Mouse (Mus musculus): Measurements from ENCODE around the gene Grin2a. TPM values are rescaled to one million over a fixed set of nuclear protein-coding genes. Genes with fewer than 3 reads are reported as not detected.
"Not testable (repeated sequence)": the region's sequence is repeated elsewhere in the genome, so short reads cannot be mapped to it uniquely, and the experiment has no call there.

Gene Grin2a
- polyA plus RNA-seq, 1 experiment, result not detected

DNA sequence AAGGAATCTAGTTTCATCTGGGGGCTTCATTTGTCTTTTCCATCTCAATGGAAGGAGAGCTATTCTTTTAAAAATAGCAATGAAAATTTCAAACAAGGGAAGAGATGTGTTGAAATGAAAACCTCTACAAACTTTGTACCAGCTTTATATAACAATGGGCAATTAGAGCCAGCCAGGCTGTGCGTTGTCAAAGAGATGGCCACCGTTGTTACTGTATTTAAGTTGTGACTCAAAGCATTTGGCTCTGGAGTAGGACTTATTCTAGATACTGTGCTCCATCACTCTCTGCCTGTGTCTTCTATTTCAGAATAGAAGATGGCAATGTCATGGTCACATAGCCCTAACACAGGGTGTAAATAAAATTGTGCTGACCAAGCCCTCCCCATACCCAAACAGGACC lies 371.0 kb downstream of the Grin2a start:
- Histone ChIP-seq H3K27ac (ENCODE audit: insufficient read depth, low read depth, low read length) (no peak overlapping the region), H3K4me1 (ENCODE audit: control insufficient read depth, insufficient read depth, low read length) (peaks cover 3% of the 10 kb centered on the region; the same call in 1 of the 2 replicates), H3K4me3 (ENCODE audit: insufficient read depth, low read depth, low read length) (no peak overlapping the region)
- TF ChIP-seq CTCF (IDR thresholded peaks at IDR 0.05; ENCODE audit: insufficient read depth, low read depth, low read length) (no peak), POLR2A (IDR thresholded peaks at IDR 0.05; ENCODE audit: insufficient read depth, low read depth, low read length) (no peak)
- 37% methylated on average over 2 of the region's 2 CpGs for WGBS

DNA sequence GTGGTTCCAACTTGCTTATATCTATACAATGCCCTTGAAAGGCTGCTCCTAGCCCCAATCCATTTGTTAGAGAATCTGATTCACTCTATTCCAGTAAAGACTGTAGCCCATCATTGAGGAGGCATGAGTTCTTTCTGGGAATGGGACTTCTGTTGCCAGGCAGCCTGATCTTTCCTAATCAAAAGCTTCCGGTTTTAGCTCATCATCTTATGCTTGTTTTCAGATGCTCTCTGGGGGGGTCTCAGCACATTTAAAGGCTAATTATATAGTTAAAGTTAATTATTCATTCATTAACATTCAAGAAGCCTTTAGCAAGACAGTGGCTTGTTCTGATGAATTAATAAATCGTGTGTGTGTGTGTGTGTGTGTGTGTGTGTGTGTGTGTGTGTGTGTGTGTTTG lies 377.2 kb downstream of the Grin2a start:
- Histone ChIP-seq H3K4me1 (ENCODE audit: control insufficient read depth, insufficient read depth, low read length) (peaks cover 2% of the 10 kb centered on the region; the same call in 1 of the 2 replicates), H3K27ac (ENCODE audit: insufficient read depth, low read depth, low read length) (no peak overlapping the region), H3K4me3 (ENCODE audit: insufficient read depth, low read depth, low read length) (no peak overlapping the region)
- 26% methylated on average over 2 of the region's 2 CpGs for WGBS
- no peak for TF ChIP-seq CTCF (IDR thresholded peaks at IDR 0.05; ENCODE audit: insufficient read depth, low read depth, low read length)
- TF ChIP-seq POLR2A (IDR thresholded peaks at IDR 0.05; ENCODE audit: insufficient read depth, low read depth, low read length), result no peak

DNA sequence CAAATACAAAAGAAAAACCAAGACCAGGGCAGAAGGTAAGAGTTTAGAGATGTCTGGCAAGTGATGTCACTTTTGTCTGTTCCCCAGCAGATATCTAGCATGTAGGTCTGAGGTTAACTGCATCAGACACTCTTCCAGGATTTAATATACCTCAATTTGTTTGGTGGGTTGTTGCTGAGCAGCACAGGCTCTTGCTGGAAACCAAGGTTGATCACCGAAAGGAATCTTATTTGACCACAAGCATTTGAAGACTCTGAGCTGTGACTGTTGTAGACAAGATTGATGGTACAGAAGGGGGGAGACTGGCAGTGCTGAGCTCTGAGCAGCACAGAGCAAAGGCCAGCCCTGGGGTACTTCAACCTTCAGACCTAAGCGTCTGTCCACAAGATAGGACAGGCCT lies 378.1 kb downstream of the Grin2a start:
- Histone ChIP-seq H3K4me3 (ENCODE audit: insufficient read depth, low read depth, low read length) (no peak overlapping the region), H3K4me1 (ENCODE audit: control insufficient read depth, insufficient read depth, low read length) (peaks cover 2% of the 10 kb centered on the region; the same call in 1 of the 2 replicates), H3K27ac (ENCODE audit: insufficient read depth, low read depth, low read length) (no peak overlapping the region)
- TF ChIP-seq POLR2A (IDR thresholded peaks at IDR 0.05; ENCODE audit: insufficient read depth, low read depth, low read length), result no peak
- TF ChIP-seq CTCF (IDR thresholded peaks at IDR 0.05; ENCODE audit: insufficient read depth, low read depth, low read length), result no peak
- 96% methylated on average over 2 of the region's 2 CpGs for WGBS

DNA sequence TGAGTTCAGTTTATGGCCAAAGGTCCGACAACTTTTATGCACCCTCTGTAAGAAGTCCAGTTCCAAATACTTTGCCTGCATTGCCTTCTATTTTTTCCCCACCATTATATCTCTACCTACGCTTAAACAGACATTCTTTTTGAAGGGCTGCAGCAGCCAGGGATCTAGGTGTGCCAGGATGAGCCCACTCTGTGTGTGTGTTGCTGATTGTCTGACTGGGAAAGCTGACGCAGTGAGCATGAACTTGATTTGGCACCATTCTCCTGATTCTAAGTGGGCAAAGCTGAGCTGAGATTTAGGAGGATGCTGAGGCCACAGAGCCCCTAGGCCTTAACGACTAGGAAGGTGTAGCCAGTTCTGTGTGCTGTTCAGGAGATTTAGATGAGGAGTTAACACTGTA lies 378.6 kb downstream of the Grin2a start:
- TF ChIP-seq POLR2A (IDR thresholded peaks at IDR 0.05; ENCODE audit: insufficient read depth, low read depth, low read length) (no peak), CTCF (IDR thresholded peaks at IDR 0.05; ENCODE audit: insufficient read depth, low read depth, low read length) (no peak)
- no peak overlapping the region for H3K4me3 ChIP-seq (ENCODE audit: insufficient read depth, low read depth, low read length)
- H3K4me1 ChIP-seq (ENCODE audit: control insufficient read depth, insufficient read depth, low read length), result peaks cover 2% of the 10 kb centered on the region; the same call in 1 of the 2 replicates
- WGBS, result 80% methylated on average over 4 of the region's 4 CpGs
- H3K27ac ChIP-seq (ENCODE audit: insufficient read depth, low read depth, low read length), result no peak overlapping the region

DNA sequence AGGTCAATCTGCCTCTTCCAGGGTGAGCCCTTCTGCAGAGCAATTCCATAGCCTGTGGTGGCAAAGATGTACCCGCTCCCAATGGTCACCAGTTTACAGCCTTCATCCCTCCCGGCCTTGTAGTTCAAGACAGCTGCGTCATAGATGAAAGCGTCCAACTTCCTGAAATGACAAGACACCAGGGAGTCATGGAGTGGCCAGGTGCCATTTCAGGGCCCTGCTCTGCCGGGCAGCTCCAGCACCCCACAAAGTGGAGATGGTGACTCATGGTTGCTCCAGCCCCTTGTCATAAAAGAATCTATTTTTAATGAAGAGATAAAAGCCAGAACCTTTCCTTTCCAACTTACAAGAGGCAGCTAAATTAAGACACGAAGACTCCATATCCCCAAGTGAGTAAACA lies 382.8 kb downstream of the Grin2a start:
- not testable (repeated sequence) for H3K27ac ChIP-seq (ENCODE audit: insufficient read depth, low read depth, low read length); H3K4me1 ChIP-seq (ENCODE audit: control insufficient read depth, insufficient read depth, low read length); H3K4me3 ChIP-seq (ENCODE audit: insufficient read depth, low read depth, low read length)
- 79% methylated on average over 6 of the region's 6 CpGs for WGBS

DNA sequence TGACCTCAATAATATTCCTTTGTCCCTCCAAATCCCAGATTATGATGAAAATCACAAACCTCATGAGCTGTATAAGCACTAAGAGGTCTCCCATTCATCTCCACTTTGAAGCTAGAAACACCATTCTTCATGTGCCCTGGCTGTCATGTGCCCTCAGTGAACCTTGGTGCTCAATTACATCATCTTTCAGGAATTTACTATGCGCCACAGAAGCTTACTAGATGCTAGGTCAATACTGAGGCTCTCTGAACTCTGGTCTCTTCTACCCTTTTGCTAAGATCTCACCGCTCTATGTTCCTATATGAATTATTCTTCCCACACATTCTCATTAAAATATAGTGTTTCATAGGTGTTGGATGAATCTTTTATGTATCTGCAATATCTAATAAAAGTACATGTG lies 387.9 kb downstream of the Grin2a start:
- Histone ChIP-seq H3K4me3 (ENCODE audit: insufficient read depth, low read depth, low read length) (no peak overlapping the region), H3K4me1 (ENCODE audit: control insufficient read depth, insufficient read depth, low read length) (no peaks in the 10 kb centered on the region), H3K27ac (ENCODE audit: insufficient read depth, low read depth, low read length) (no peak overlapping the region)
- no peak for TF ChIP-seq POLR2A (IDR thresholded peaks at IDR 0.05; ENCODE audit: insufficient read depth, low read depth, low read length)
- no peak for TF ChIP-seq CTCF (IDR thresholded peaks at IDR 0.05; ENCODE audit: insufficient read depth, low read depth, low read length)
- 89% methylated on average over 2 of the region's 2 CpGs for WGBS

DNA sequence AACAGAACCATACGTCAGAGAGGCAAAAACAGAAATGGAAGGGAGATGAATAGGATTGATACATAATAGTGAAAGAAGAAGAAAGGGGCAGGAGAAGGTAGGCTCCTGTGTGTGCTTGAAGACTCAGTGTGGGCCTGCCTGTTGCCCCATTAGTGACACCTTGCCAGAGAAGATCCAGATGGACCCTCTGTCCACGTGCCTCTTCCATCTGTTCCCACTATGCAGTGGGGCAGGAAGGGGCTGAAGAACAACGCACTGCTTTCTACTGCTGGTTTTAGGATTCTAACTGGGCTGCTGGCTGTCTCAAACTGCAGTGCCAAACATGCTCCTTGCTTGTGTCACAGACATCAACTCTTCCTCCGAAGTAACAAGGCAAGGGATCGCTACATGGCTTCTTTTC lies 391.4 kb downstream of the Grin2a start:
- TF ChIP-seq CTCF (IDR thresholded peaks at IDR 0.05; ENCODE audit: insufficient read depth, low read depth, low read length) (no peak), POLR2A (IDR thresholded peaks at IDR 0.05; ENCODE audit: insufficient read depth, low read depth, low read length) (no peak)
- WGBS, result 94% methylated on average over 5 of the region's 5 CpGs
- H3K27ac ChIP-seq (ENCODE audit: insufficient read depth, low read depth, low read length), result no peak overlapping the region
- no peak overlapping the region for H3K4me3 ChIP-seq (ENCODE audit: insufficient read depth, low read depth, low read length)
- no peaks in the 10 kb centered on the region for H3K4me1 ChIP-seq (ENCODE audit: control insufficient read depth, insufficient read depth, low read length)

DNA sequence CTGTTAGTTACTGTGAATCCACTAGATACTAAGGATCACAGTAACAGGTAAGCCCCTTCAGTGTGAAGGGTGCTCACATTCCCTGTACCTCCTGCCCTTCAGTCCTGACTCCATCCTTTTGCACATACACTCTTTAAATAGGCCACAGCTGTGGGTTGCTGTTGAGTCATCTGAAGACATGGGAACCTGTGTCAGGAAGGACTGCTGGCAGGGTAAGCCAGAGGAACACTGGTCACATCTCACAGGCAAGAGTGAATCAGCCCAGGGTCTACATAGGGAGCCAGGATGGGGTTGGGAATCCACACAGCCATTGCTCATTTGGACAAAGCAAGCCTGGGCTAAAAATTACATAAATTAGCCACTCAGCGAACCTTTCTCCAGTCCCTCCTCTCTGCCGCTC lies 392.8 kb downstream of the Grin2a start:
- Histone ChIP-seq H3K27ac (ENCODE audit: insufficient read depth, low read depth, low read length) (peak overlapping the region; percentile 41; the same call in 1 of the 2 replicates), H3K4me3 (ENCODE audit: insufficient read depth, low read depth, low read length) (no peak overlapping the region), H3K4me1 (ENCODE audit: control insufficient read depth, insufficient read depth, low read length) (no peaks in the 10 kb centered on the region)
- TF ChIP-seq POLR2A (IDR thresholded peaks at IDR 0.05; ENCODE audit: insufficient read depth, low read depth, low read length), result no peak
- no peak for TF ChIP-seq CTCF (IDR thresholded peaks at IDR 0.05; ENCODE audit: insufficient read depth, low read depth, low read length)
- 88% methylated on average over 2 of the region's 2 CpGs for WGBS

DNA sequence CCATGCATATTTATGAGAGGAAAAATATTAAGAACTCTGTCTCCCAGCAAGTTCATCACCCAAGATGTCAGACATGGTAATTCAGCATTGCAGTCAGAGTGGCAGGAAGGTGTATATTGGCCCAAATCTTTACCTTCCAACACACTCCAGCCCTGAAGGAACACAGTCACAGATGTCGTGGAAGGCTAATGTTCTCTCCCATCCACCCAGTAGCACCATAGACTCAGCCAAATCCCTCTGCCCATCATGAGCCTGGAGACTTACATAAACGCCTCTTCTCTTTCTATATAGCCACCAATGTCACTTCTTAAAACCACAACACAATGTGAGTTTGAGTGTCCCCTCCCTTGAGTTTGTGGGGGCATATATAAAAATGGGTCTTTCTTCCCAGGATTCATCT lies 406.2 kb downstream of the Grin2a start:
- 79% methylated on average over 2 of the region's 2 CpGs for WGBS
- no peak for TF ChIP-seq POLR2A (IDR thresholded peaks at IDR 0.05; ENCODE audit: insufficient read depth, low read depth, low read length)
- no peak for TF ChIP-seq CTCF (IDR thresholded peaks at IDR 0.05; ENCODE audit: insufficient read depth, low read depth, low read length)
- H3K4me1 ChIP-seq (ENCODE audit: control insufficient read depth, insufficient read depth, low read length), result no peaks in the 10 kb centered on the region
- H3K4me3 ChIP-seq (ENCODE audit: insufficient read depth, low read depth, low read length), result no peak overlapping the region
- H3K27ac ChIP-seq (ENCODE audit: insufficient read depth, low read depth, low read length), result no peak overlapping the region

DNA sequence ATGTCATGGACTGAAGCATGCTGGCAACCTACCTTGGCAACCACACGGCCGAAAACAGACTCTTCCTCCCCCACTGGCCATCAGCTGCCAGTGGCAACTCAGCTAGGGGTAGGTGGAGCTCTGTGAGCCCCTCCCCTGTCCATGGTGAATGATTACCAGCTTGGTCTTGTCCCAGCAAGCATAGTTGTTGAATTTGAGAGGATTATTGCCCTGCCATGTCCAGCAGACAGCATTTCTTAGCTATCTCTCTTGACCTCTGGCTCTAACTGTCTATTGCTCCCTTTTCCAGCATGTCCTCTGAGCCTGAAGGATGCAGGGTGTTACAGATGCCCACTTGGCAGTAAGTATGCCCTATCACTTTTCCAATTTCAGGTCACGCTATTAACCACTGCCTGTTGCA lies 406.9 kb downstream of the Grin2a start:
- 88% methylated on average over 3 of the region's 3 CpGs for WGBS
- Histone ChIP-seq H3K4me3 (ENCODE audit: insufficient read depth, low read depth, low read length) (no peak overlapping the region), H3K27ac (ENCODE audit: insufficient read depth, low read depth, low read length) (no peak overlapping the region), H3K4me1 (ENCODE audit: control insufficient read depth, insufficient read depth, low read length) (no peaks in the 10 kb centered on the region)
- no peak for TF ChIP-seq POLR2A (IDR thresholded peaks at IDR 0.05; ENCODE audit: insufficient read depth, low read depth, low read length)
- TF ChIP-seq CTCF (IDR thresholded peaks at IDR 0.05; ENCODE audit: insufficient read depth, low read depth, low read length), result no peak

Measured in olfactory bulb, adult 2 months (tissue).